Mouse (Mus musculus) urinary bladder, postnatal 14 days (tissue): ENCODE measurements around the gene Wipf2.
A peak's percentile ranks its signal among the peaks of the same experiment; 100 is the strongest.
"Not testable (repeated sequence)": the region's sequence is repeated elsewhere in the genome, so short reads cannot be mapped to it uniquely, and the experiment has no call there.

ENCODE experiments used
- DNase-seq: peaks from one replicate; pipeline ENCODE4 v3.0.0; 2021; ENCODE audit warnings: low spot score

Wipf2 gene

DNA sequence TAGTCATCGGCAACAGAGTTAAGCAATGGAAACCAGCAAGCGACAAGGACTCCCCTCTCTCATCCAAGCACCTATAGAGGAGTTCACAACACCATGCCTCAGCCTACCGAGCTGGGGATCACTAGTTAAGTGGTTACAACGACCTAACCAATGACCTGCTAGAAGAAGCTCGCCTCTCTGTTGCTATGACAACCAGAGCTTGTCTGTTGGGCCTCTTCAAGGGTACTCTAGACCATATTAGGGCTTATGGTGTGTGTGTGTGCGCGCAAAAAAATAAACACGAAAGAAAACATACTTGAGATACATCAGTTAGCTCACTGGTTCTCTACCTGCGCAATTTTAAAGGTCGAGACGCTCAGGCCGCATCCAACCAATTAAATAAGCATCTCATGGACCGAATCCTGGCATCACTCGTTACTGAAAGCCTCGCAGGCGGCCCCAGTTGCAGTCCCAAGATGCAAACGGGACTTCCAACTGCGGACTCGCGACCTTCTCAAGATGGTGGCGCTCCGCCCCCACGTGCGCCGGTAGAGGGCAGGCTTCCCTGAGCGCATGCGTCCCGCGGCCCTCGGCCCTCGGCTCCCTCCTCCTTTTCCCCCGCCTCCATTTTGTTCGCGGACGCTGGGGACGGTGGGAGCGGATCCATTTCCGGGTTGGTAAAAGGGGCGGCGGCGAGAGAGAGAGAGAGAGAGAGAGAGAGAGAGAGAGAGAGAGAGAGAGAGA, at the start of gene Wipf2:
Gene Wipf2, plus strand, starts transcription at position 611 of the 723 bp plus-strand sequence.
- DNase-seq: peak; percentile 97

DNA sequence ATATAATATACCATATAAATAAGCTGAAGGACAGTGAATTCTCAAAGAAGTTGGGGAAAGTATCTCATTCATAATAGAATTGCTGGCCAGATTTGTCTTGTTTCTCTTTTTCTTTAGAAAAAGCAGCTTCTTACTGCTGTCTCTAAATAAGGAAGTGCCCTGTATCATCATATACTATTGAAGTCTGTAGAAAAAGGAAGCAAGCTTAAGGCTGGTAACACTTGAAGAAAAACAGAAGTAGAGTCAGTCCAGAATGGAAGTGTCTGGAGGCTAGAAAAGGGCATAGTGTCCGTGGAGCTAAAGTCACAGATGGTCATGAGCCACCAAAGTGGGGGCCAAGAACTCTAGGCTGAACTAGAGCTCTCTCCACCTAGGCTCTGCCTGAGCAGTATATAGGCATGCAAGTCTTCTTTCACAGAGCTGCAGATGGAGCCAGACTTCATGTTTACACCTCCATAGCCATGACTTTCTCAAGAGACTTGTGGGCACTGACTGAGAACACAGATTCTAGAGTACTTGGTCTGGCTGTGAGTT, 46.7 kb upstream of the Wipf2 start:
- DNase-seq: no peak

DNA sequence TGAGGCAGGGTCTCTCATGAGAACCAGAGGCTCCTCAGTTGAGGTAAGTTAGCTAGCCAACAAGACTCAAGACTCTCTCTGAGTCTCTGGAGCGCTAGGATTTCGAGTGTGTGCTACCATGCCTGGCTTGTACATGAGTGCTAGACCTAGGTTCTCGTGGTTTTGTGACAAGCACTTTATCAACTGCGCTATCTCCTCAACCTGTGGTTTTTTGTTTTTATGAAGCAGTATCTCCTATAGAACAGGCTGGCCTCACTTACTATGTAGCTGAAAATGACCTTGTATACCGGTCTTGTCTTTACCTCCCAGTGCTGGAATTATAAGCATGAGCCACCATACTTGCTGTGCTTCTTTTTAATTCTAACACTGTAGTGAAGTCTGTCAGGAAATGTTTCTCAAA, 42.5 kb upstream of the Wipf2 start:
- DNase-seq: no peak

DNA sequence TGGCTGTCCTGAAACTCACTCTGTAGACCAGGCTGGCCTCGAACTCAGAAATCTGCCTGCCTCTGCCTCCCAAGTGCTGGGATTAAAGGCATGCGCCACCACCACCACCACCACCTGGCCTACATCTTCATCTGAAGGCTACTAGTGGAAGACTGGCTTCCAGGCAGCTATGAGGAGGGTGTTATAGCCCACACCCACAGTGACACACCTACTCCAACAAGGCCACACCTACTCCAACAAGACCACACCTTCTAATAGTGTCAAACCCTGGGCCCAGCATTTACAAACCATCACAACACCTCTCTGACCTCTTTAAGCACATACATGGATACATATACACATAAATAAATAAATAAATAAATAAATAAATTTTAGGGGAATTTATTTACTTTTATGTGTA, 37.4 kb upstream of the Wipf2 start:
- DNase-seq: not testable (repeated sequence)

DNA sequence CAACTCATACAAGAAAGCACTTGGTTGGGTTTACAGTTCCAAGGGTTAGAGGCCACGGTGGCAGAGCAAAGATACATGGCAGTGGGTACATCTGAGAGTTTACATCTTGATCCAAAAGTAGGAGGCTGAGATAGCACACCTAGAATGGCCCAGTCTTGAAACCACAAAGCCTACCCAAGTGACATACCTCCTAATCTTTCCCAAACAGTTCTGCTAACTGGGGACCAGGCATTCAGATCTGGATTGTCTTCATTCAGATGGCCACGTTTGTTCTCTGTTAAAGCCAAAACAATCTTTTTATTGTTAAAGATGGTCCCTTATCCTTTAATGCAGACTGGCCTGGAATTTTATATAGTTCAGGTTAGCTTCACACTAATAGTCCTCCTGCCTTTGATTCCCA, 35.6 kb upstream of the Wipf2 start:
- DNase-seq: no peak

DNA sequence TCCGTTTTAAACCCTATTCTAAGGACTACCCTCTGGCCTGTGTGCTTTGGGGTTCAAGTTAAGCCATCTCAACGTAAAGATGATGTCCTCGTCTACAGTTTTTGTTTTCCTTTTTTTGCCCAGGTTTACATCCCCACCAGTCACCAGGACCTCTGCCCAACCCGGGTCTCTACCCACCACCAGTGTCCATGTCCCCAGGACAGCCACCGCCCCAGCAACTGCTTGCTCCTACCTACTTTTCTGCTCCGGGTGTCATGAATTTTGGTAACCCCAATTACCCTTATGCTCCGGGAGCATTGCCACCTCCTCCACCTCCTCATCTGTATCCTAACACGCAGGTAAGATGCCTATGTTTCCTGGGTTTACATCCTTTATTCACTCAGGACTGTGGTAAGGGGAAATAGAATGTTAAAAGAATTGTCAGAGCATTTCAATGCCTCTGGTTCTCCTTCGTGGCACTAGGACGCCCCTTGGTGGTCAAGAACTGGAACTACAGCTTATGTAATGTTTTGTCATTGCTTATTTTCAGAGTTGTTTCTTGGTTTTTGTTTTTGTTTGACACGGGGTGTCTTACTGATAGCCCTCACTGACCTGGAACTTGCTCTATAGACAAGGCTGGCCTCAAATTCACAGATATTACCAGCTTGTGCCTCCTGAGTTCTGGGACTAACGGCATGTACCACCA, 34.2 kb upstream of the Wipf2 start:
- no peak for DNase-seq

DNA sequence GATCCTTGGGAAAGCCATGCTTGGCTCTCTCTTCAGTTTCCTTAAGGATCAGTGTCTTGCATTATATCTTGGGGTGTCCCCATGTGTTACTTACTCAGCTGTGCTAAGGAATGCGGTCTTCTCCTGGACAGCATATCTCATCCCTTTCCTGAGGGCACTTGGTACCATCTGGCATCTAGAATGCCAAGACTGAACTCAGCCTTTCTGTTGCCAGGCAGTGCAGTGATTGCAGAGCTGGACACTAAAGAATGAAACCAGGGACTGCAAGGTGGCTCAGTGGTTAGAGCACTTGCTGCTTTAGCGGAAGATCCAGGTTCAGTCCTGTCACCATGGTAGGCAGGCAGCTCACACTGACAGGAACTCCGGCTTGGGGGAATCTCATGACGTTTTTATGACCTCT, 33.6 kb upstream of the Wipf2 start:
- no peak for DNase-seq

DNA sequence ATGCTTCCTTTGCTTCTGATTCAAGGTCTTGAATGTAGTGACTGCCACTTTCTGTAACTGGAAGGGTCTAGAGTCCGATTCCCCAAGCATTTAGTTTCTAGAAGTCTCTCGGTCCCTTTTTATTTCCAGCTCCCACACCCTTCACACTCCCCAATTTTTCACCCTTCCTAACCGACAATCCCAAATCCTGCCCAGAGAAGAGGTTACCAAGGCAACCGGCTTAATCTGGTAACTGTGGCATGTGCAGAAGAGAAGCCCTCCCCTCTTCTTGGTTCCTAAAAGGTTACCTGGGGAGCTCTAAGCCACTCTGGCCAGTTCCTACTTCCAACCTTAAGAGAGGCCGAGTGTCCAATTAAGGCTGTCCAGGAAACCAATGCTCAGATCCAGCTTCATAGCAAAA, 28.1 kb upstream of the Wipf2 start:
- no peak for DNase-seq

DNA sequence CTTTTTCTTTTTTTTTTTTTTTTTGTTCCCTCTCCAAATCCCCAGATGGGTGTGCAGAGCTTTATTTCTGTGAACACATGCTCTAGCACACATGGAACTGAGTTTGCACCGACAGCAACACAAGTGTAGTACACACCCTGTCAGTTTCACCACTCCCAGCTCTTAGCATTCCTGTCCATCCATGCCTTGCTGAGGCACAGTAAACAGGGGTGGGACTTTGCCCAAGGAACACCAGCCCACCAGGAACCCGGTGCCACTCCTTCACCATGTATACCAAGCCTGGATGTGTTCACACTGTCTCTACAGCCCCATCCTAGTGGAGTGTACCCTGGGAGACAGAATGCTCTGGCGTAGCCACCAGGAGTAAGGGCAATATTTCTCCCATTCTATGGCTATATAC, 27.7 kb upstream of the Wipf2 start:
- DNase-seq: no peak

DNA sequence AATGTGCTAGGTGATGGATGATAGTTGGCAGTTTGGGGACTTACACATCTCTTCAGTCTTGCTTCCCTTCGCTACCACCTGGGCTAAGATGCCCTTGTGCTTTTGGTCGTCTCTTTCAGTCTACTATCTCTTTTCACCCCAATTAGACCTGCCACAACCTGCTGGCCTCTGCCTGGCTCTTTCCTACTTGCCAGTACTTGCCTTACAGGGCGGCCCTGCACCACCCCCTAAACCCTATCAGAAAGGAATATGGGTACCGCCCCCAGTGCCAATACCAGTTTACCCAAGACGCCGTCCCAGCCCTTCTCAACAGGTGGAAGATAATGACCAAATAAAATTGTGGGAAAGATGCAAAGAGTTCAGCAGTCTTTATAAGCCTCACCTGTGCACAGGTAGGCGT, 27.3 kb upstream of the Wipf2 start:
- DNase-seq: peak; percentile 74

DNA sequence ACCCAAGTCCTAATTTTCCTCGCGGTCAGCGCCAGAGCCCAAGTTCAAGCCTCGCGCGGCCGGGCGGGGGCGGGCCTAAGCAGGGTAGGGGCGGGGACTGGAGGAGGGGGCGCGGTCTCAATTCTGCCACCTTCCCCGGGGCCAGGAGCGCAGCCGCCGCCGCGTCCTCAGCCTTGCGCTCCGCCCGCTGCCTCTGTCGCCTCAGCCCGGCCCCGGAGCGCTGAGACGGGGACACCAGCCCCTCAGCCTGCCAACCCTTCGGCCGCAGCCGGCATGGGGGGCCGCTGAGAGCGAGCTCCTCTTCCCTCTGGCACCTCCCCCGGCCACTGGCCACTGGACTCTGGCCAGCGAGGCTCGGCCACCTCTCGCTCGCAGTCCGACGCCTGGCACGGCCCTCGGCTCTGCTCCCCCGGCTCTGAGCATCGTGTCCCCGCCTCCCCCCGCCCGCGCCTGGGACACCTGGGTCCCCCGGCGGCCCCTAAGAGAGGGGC, 26.7 kb upstream of the Wipf2 start, which contains the start of gene Rapgefl1:
Gene Rapgefl1, plus strand, starts transcription at position 135 of the 491 bp plus-strand sequence.
- DNase-seq: peak; percentile 87

DNA sequence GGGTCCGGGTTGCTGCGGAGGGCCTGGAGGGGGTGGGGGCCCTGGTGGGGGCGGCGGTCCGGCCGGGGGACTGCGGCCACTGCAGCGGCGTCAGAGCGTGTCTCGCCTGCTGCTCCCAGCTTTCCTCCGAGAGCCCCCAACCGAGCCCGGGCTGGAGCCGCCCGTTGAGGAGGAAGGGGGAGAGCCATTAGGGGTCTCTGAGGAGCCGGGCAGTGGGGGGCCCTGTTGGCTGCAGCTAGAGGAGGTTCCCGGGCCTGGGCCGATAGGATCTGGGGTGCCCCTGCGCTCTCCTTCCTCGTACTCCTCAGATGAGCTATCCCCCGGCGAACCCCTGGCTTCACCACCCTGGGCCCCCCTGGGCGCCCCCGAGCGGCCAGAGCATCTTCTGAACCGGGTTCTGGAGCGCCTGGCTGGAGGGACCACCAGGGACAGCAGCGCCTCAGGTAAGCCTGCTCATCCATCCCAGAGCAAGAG, 26.2 kb upstream of the Wipf2 start:
- DNase-seq: no peak

DNA sequence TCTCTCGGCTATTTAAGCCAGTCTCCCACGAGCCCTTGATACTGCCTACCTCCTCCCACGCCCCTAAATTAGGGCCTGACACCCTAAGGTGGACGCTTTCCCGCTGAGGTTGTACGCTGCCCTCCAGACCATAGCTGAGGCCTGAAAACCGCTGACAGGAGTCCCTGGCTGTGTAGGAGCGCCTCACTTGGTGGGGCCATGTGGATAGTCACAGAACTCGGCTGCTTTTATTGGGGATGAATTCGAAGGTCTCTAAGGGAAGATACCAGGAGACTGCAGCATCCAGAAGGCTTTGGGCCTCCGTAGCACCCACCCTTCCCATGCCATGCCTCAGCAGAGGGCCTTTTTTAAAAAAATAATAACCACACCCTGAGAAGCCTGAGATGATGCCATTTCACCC, 25.5 kb upstream of the Wipf2 start:
- no peak for DNase-seq

DNA sequence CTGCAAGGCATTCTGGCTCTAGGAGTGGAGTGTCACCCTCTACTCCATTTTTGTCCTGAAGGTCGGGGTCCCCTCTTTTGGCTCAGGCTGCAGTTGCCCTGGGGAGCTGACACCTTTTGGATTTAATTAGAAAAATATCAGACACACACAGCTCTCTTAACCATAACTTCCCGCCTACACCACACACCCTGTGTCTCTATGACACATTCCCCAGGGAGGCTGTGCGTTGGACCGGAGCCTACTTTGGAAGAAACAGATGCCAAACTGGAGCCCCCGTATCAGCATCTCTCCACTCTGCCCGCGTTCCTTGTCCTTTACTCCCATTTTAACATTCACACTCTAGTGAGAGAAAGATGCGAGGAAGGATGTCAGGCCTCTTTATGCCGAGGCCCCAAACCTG, 24.9 kb upstream of the Wipf2 start:
- no peak for DNase-seq

DNA sequence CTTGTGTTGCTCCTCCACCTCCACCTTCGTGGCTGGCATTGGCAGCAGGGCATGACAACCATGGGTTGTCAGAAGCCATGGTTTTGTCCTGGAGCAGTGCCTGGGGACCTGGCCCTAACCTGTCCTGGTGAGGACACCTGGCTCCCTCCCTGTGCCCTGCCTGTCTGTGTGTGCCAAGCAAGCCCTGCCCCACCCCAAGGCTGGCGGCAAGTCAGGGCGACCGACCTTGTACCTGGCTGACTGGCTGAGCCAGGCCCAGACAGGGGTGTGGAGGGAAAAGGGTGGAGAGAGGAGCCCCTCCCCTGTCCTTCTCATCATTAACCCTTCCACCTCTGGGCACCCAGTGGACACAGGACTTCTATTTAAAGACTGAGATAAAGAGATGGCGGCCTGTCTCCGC, 24.0 kb upstream of the Wipf2 start:
- peak; percentile 88 for DNase-seq

DNA sequence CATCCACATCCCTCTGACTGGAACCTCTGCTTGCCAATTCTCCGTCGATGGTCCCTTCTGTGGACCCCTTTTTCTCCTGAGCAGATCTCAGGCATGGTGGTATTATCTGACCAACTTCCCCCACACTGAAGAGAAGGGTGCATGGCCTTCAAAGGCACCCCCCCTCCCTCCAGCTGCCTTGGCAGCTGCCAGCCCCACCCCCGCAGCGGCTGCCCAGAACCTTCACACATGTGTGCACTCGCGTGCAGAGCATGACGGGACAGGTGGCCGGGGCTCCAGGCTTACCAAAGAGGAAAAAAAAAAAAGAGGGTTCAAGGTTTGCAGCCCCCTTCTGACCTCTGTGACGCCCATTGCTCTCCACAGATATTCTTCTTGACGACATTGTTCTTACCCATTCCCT, 23.5 kb upstream of the Wipf2 start:
- peak; percentile 35 for DNase-seq

DNA sequence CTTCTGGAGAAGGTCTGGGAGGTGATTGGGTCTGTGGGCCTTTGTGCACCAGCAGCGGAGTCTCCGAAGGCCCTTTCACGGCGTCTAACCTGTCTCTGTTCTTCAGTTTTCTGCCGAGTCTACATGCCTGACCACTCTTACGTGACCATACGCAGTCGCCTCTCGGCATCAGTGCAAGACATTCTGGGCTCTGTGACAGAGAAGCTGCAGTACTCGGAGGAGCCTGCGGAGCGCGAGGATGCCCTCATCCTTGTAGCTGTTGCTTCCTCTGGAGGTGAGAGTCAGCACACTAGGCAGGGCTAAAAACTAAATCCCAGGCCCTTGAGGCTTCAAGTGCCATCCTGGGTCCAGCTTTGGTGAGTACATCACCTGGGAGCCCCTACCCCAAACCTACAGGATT, 17.4 kb upstream of the Wipf2 start:
- DNase-seq: no peak

DNA sequence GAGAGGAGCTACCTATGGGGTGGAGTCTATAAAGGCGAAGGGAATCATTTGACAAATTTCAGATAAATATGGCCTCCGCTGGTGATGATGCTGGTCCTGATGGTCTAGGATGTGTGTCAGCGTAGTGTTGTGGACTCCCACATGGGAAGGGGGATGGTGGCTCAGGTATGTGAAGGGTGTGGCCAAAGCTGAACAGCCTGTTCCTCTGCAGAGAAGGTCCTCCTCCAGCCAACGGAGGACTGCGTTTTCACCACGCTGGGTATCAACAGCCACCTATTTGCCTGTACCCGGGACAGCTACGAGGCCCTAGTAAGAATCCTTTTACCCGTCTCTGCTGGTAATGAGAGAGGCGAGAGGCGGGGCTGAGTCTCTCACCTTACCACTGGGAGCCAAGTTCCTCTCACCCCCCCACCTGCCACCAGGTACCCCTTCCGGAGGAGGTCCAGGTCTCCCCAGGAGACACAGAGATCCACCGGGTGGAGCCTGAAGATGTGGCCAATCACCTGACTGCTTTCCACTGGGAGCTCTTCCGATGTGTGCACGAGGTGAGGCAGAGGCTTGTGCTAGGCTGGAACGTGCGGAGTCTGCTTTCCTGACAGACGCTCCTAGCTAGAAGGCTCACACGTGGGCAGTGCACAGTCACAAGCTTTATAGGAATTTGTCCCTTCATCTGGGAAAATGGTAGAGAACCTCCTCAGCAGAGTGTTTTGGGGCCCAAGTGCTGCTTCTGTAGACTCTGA, 16.4 kb upstream of the Wipf2 start:
- no peak for DNase-seq

DNA sequence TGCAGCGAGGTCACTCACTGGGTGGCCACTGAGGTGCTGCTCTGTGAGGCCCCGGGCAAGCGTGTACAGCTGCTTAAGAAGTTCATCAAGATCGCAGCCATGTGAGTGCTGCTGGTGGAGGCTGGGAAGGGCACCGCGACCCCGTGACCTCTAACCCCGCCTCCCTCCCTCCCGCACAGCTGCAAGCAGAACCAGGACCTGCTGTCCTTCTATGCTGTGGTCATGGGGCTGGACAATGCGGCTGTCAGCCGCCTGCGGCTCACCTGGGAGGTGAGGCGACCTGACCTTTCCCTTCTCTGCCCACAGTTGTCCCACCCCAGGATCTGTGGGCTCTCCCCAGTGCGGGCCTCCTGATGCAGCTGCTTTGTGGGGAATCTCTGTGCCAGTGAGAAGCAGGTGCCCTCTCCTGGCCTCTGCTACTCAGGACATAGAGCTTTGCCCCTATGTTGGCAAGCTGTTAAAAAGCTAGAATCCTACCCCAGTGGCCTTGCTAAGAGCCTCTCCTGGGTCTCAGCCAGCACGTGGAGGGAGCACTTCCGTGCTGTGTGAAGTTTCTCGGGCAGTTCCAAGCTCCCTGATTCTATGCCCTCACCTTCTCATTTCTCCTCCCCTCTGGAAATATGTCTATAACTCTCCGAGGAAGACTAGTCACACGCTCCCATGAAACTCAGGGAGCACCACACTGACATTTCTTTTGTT, 14.1 kb upstream of the Wipf2 start:
- DNase-seq: no peak

DNA sequence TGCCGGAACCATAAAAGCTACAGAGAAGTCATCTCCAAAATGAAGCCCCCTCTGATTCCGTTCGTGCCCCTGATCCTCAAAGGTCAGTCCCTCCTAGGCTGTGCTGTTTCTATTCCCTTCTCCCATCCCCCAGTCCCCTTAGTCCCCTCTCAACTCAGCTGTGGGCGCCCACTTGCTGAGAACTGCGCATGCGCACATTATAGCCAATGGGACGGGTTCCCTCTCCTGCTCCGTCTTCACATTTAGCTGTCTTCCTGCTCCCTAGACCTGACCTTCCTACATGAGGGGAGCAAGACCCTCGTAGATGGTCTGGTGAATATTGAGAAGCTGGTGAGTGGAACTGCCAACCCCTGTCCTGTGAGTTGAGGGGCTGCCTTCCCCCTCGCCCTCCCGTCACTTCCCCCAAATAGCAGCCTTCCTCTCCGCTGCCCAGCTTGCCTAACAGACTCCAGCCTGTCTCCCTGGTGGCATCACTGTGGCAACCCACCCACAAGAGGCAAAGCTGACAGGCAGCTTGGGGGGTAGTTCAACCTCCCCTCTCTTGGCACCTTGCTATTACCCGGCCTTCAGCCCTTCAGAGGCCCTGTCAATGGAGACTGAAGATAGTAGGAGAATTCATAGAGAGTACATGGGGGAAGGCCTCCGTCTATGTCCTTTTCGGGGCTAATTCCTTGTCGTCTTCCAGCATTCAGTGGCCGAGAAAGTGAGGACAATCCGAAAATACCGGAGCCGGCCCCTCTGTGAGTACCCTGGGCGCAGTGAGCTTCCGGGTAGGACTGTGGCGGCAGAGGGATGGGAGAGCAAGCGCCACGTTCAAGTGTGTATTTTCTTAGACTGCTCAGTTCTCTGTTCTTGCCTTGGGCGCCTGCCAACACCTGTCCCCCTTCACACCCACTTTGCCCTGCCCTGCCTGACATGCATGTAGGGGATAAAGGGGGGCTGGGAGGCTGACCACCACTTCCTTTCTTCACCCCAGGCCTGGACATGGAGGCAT, 13.0 kb upstream of the Wipf2 start:
- no peak for DNase-seq

DNA sequence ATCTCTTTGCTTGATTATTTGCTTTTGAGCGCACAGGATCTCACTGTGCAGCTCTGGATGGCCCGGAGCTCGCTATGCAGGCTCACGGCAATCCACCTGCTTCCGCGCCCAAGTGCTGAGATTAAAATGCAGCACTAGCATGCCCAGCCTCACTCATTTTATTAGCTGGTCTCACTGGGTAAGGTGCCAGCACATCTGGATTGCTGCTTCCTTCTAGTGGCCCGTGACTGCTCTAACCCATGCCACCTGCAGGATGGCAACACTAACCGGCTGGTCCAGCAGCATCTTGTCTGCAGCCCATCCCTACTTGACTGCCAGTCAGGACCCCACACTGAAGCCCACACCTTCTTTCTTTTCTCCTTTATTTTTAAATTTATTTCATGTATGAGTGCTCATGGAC, 9.3 kb upstream of the Wipf2 start:
- no peak for DNase-seq
